Mouse (Mus musculus): ENCODE measurements around the gene Kif1b. TPM values are rescaled to one million over a fixed set of nuclear protein-coding genes. Genes with fewer than 3 reads are reported as not detected.
A peak's percentile ranks its signal among the peaks of the same experiment; 100 is the strongest.
"Not testable (repeated sequence)": the region's sequence is repeated elsewhere in the genome, so short reads cannot be mapped to it uniquely, and the experiment has no call there.

Gene Kif1b
- polyA plus RNA-seq, 1 experiment: 232 TPM

- DNase-seq (ENCODE audit: low read depth): no peak
- TF ChIP-seq CTCF (IDR thresholded peaks at IDR 0.05; ENCODE audit: borderline replicate concordance, extremely low read depth, insufficient read depth, insufficient read length) (no peak), POLR2A (IDR thresholded peaks at IDR 0.05; ENCODE audit: borderline replicate concordance, extremely low read depth, insufficient read depth, insufficient read length, poor library complexity, severe bottlenecking) (no peak)
Observed at GRCm38 (mm10) chr4:149215982-149216381, 91.5 kb downstream of the Kif1b start.

- TF ChIP-seq POLR2A (IDR thresholded peaks at IDR 0.05; ENCODE audit: borderline replicate concordance, extremely low read depth, insufficient read depth, insufficient read length, poor library complexity, severe bottlenecking): no peak
- no peak for TF ChIP-seq CTCF (IDR thresholded peaks at IDR 0.05; ENCODE audit: borderline replicate concordance, extremely low read depth, insufficient read depth, insufficient read length)
- DNase-seq (ENCODE audit: low read depth): no peak
Observed at GRCm38 (mm10) chr4:149215397-149215796, 92.1 kb downstream of the Kif1b start.

- not testable (repeated sequence) for DNase-seq (ENCODE audit: low read depth)
Observed at GRCm38 (mm10) chr4:149214468-149214867, 93.0 kb downstream of the Kif1b start.

DNA sequence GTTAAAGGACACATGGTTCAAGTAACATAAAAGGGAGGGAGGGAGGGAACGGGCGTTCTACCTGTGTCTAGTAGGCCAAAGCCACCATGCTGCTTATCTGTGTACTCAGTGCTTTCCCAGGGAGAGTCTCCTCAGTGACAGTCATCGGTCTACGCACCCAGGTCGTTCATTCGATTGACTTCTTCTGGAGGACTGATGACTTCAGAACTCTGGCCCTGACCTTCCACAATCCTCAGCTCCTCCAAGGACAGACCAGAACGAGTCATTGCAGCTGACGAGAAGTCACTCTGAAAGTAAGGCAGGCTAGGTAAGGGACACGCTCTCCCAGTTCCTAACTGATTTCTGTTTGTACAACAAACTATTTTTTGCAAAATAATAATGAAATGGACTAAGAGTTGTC, 94.0 kb downstream of the Kif1b start:
- TF ChIP-seq CTCF (IDR thresholded peaks at IDR 0.05; ENCODE audit: borderline replicate concordance, extremely low read depth, insufficient read depth, insufficient read length) (no peak), POLR2A (IDR thresholded peaks at IDR 0.05; ENCODE audit: borderline replicate concordance, extremely low read depth, insufficient read depth, insufficient read length, poor library complexity, severe bottlenecking) (no peak)

DNA sequence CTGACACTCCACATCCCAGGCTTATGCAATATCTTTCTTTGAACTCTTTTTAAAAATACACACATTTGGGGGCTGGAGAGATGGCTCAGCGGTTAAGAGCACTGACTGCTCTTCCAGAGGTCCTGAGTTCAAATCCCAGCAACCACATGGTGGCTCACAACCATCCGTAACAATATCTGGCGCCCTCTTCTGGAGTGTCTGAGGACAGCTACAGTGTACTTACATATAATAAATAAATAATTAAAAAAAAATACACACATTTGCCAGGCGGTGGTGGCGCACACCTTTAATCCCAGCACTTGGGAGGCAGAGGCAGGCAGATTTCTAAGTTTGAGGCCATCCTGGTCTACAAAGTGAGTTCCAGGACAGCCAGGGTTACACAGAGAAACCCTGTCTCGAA, 96.1 kb downstream of the Kif1b start:
- not testable (repeated sequence) for DNase-seq (ENCODE audit: low read depth)

More for the DNA sequence above, 94.0 kb downstream of the Kif1b start:
- no peak for DNase-seq (ENCODE audit: low read depth)

- no peak for TF ChIP-seq POLR2A (IDR thresholded peaks at IDR 0.05; ENCODE audit: borderline replicate concordance, extremely low read depth, insufficient read depth, insufficient read length, poor library complexity, severe bottlenecking)
- TF ChIP-seq CTCF (IDR thresholded peaks at IDR 0.05; ENCODE audit: borderline replicate concordance, extremely low read depth, insufficient read depth, insufficient read length): no peak
- DNase-seq (ENCODE audit: low read depth): no peak
Observed at GRCm38 (mm10) chr4:149202467-149202866, 105.0 kb downstream of the Kif1b start.

- no peak for TF ChIP-seq POLR2A (IDR thresholded peaks at IDR 0.05; ENCODE audit: borderline replicate concordance, extremely low read depth, insufficient read depth, insufficient read length, poor library complexity, severe bottlenecking)
- TF ChIP-seq CTCF (IDR thresholded peaks at IDR 0.05; ENCODE audit: borderline replicate concordance, extremely low read depth, insufficient read depth, insufficient read length): no peak
- no peak for DNase-seq (ENCODE audit: low read depth)
Observed at GRCm38 (mm10) chr4:149201110-149201509, 106.4 kb downstream of the Kif1b start.

- TF ChIP-seq POLR2A (IDR thresholded peaks at IDR 0.05; ENCODE audit: borderline replicate concordance, extremely low read depth, insufficient read depth, insufficient read length, poor library complexity, severe bottlenecking) (no peak), CTCF (IDR thresholded peaks at IDR 0.05; ENCODE audit: borderline replicate concordance, extremely low read depth, insufficient read depth, insufficient read length) (no peak)
- no peak for DNase-seq (ENCODE audit: low read depth)
Observed at GRCm38 (mm10) chr4:149197180-149197579, 110.3 kb downstream of the Kif1b start.

GRCm38 (mm10) chr4:149191103-149191502, 116.4 kb downstream of the Kif1b start:
- TF ChIP-seq POLR2A (IDR thresholded peaks at IDR 0.05; ENCODE audit: borderline replicate concordance, extremely low read depth, insufficient read depth, insufficient read length, poor library complexity, severe bottlenecking) (no peak), CTCF (IDR thresholded peaks at IDR 0.05; ENCODE audit: borderline replicate concordance, extremely low read depth, insufficient read depth, insufficient read length) (no peak)

DNA sequence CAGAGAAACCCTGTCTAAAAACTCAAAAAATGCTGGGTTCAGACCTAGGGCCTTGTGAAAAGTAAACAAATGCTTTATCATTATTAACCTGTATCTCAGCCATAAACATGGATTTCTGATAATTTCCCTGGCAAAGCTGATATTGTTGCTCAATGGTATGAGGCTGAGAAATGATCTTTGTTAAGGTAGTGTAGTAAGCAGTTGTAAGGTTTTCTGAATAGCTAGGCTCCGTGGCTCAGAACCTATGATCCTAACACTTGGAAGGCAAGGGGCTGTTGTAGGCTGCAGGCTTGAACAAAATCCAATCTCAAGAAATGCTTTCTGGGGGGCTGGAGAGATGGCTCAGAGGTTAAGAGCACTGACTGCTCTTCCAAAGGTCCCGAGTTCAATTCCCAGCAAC, 118.9 kb downstream of the Kif1b start:
- no peak for DNase-seq (ENCODE audit: low read depth)
- TF ChIP-seq CTCF (IDR thresholded peaks at IDR 0.05; ENCODE audit: borderline replicate concordance, extremely low read depth, insufficient read depth, insufficient read length) (no peak), POLR2A (IDR thresholded peaks at IDR 0.05; ENCODE audit: borderline replicate concordance, extremely low read depth, insufficient read depth, insufficient read length, poor library complexity, severe bottlenecking) (no peak)

More at GRCm38 (mm10) chr4:149191103-149191502, 116.4 kb downstream of the Kif1b start:
- DNase-seq (ENCODE audit: low read depth): no peak

- TF ChIP-seq CTCF (IDR thresholded peaks at IDR 0.05; ENCODE audit: borderline replicate concordance, extremely low read depth, insufficient read depth, insufficient read length) (peak; percentile 42; the same call in 1 of the 2 replicates), POLR2A (IDR thresholded peaks at IDR 0.05; ENCODE audit: borderline replicate concordance, extremely low read depth, insufficient read depth, insufficient read length, poor library complexity, severe bottlenecking) (no peak)
- DNase-seq (ENCODE audit: low read depth): peak; percentile 47
Observed at GRCm38 (mm10) chr4:149182755-149183154, 124.7 kb downstream of the Kif1b start.

- TF ChIP-seq POLR2A (IDR thresholded peaks at IDR 0.05; ENCODE audit: borderline replicate concordance, extremely low read depth, insufficient read depth, insufficient read length, poor library complexity, severe bottlenecking) (no peak), CTCF (IDR thresholded peaks at IDR 0.05; ENCODE audit: borderline replicate concordance, extremely low read depth, insufficient read depth, insufficient read length) (no peak)
- DNase-seq (ENCODE audit: low read depth): no peak
Observed at GRCm38 (mm10) chr4:149182192-149182591, 125.3 kb downstream of the Kif1b start.

GRCm38 (mm10) chr4:149179573-149179972, 127.9 kb downstream of the Kif1b start:
- no peak for TF ChIP-seq CTCF (IDR thresholded peaks at IDR 0.05; ENCODE audit: borderline replicate concordance, extremely low read depth, insufficient read depth, insufficient read length)
- no peak for TF ChIP-seq POLR2A (IDR thresholded peaks at IDR 0.05; ENCODE audit: borderline replicate concordance, extremely low read depth, insufficient read depth, insufficient read length, poor library complexity, severe bottlenecking)
- DNase-seq (ENCODE audit: low read depth): no peak

Data from brain, embryonic 14.5 days (tissue).